Mouse (Mus musculus) myocyte (in vitro differentiated cells): ENCODE measurements around the gene Senp7. TPM values are rescaled to one million over a fixed set of nuclear protein-coding genes. Genes with fewer than 3 reads are reported as not detected.

ENCODE experiments used
- H3K27me3 ChIP-seq: one replicate; pipeline ENCODE4 v1.6.1; 2011; ENCODE audit not compliant: control insufficient read depth, insufficient read depth, insufficient read length
- H3K36me3 ChIP-seq: one replicate; pipeline ENCODE4 v1.6.1; 2011; ENCODE audit not compliant: control insufficient read depth, insufficient read depth
- H3K4me2 ChIP-seq: one replicate; pipeline ENCODE4 v1.6.1; 2011; ENCODE audit warnings: low read depth, control low read depth
- H3K4me3 ChIP-seq: one replicate; pipeline ENCODE4 v1.5.1; 2011; ENCODE audit warnings: mild to moderate bottlenecking, control low read depth, moderate library complexity
- H3K79me2 ChIP-seq: one replicate; pipeline ENCODE4 v1.6.1; 2011; ENCODE audit not compliant: control insufficient read depth, insufficient read depth
- H3ac ChIP-seq: one replicate; pipeline ENCODE4 v1.6.1; 2011; ENCODE audit not compliant: control insufficient read depth, insufficient read length
- CEBPB ChIP-seq: IDR thresholded peaks from 2 replicates; pipeline ENCODE4 v1.6.1; 2011; ENCODE audit warnings: mild to moderate bottlenecking, moderate library complexity; ENCODE audit not compliant: poor library complexity, insufficient read depth, severe bottlenecking
- E2F4 ChIP-seq: IDR thresholded peaks from one replicate; pipeline ENCODE4 v1.6.1; 2011; ENCODE audit warnings: mild to moderate bottlenecking, control low read depth, moderate library complexity; ENCODE audit not compliant: insufficient read depth
- MAX ChIP-seq: IDR thresholded peaks from one replicate; pipeline ENCODE4 v1.6.1; 2011; ENCODE audit warnings: low read depth, mild to moderate bottlenecking, control low read depth
- MYOD1 ChIP-seq, 3 experiments: IDR thresholded peaks; one replicate each; pipeline ENCODE4 v1.6.1; 2011; ENCODE audit warnings: control low read depth in 2 of 3, low read depth in 2 of 3, mild to moderate bottlenecking in 2 of 3, moderate library complexity in 1 of 3; ENCODE audit not compliant: insufficient read length in 2 of 3, control insufficient read depth in 1 of 3
- MYOG ChIP-seq, 3 experiments: IDR thresholded peaks; one replicate each; pipeline ENCODE4 v1.6.1; 2011; ENCODE audit warnings: control low read depth in 2 of 3, low read depth in 2 of 3, mild to moderate bottlenecking in 2 of 3; ENCODE audit not compliant: insufficient read length in 2 of 3, control insufficient read depth in 1 of 3, insufficient read depth in 1 of 3
- POLR2A ChIP-seq: IDR thresholded peaks from one replicate; pipeline ENCODE4 v1.6.1; 2011; ENCODE audit warnings: low read depth, mild to moderate bottlenecking, control low read depth, moderate library complexity; ENCODE audit not compliant: insufficient read length
- POLR2AphosphoS2 ChIP-seq: IDR thresholded peaks from one replicate; pipeline ENCODE4 v1.6.1; 2011; ENCODE audit warnings: low read depth, control low read depth; ENCODE audit not compliant: insufficient read length
- REST ChIP-seq: IDR thresholded peaks from one replicate; pipeline ENCODE4 v1.6.1; 2011; ENCODE audit warnings: mild to moderate bottlenecking, control low read depth, moderate library complexity; ENCODE audit not compliant: insufficient read depth, insufficient read length
- SRF ChIP-seq: IDR thresholded peaks from one replicate; pipeline ENCODE4 v1.6.1; 2011; ENCODE audit warnings: low read depth; ENCODE audit not compliant: control insufficient read depth, insufficient read length
- TCF12 ChIP-seq: IDR thresholded peaks from one replicate; pipeline ENCODE4 v1.6.1; 2011; ENCODE audit warnings: mild to moderate bottlenecking, control low read depth; ENCODE audit not compliant: poor library complexity, insufficient read depth, severe bottlenecking
- TCF3 ChIP-seq: IDR thresholded peaks from one replicate; pipeline ENCODE4 v1.6.1; 2011; ENCODE audit warnings: low read depth, control low read depth; ENCODE audit not compliant: insufficient read length
- USF1 ChIP-seq: IDR thresholded peaks from one replicate; pipeline ENCODE4 v1.6.1; 2011; ENCODE audit warnings: low read depth, mild to moderate bottlenecking, control low read depth, moderate library complexity
- polyA plus RNA-seq: library from polyadenylated mRNA; unstranded; fragments of >200 nt; fragmentation: generic; extraction: Trizol; gene quantifications from one replicate; pipeline ENCODE4 v1.2.1, GENCODE M21; 2012; ENCODE audit warnings: missing spikeins

Gene Senp7
- polyA plus RNA-seq, 1 experiment: 4.0 TPM

DNA sequence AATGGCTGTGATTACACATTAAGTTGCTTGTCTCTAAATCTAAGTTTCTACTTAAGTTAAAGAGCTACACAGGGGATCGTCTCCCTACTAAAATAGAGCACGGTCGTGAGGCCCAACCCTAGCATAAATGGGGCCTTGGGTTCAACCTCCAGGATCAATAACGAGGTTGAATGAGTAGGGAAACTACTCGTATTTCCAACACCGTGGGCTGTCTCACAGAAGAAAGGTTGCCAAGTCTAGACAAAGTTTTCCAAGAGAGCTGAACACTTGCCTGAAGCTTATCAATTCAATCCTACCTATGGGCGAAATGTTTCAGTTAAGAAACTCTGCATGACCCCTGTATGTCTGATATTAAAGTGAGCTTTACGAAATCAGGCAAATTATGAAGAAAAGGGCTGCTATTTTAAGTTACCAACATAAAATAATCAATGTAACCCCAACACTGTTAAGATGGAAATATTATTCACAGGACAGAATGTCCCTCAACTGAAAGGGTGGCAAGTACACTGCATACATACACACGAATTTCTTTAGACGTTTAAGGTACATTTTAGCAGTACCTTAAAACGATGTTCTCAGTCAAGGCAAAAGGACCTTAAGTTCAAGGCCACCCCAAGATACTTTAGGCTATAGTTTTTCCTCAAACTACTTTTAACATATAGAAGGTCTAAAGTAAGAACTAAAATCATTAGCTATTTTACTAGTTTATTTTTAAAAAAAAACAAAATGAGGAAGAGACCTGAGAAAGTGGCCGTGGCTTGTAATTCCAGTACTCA lies 20.1 kb upstream of the Senp7 start:
- no peaks in the 10 kb centered on the region for H3K36me3 ChIP-seq
- H3K4me2 ChIP-seq: peak overlapping the region; percentile 90
- H3K79me2 ChIP-seq: peaks cover 61% of the 10 kb centered on the region
- H3K4me3 ChIP-seq: peak overlapping the region; percentile 83
- no peaks in the 10 kb centered on the region for H3K27me3 ChIP-seq
- TF ChIP-seq MYOG (IDR thresholded peaks at IDR 0.05; ENCODE audit: control insufficient read depth in 1 of 3, insufficient read depth in 1 of 3, insufficient read length in 2 of 3, low read depth in 2 of 3) (no peak), REST (no peak), MAX (no peak), CEBPB (no peak), TCF3 (no peak), USF1 (no peak), SRF (no peak)
- no peak overlapping the region for H3ac ChIP-seq

DNA sequence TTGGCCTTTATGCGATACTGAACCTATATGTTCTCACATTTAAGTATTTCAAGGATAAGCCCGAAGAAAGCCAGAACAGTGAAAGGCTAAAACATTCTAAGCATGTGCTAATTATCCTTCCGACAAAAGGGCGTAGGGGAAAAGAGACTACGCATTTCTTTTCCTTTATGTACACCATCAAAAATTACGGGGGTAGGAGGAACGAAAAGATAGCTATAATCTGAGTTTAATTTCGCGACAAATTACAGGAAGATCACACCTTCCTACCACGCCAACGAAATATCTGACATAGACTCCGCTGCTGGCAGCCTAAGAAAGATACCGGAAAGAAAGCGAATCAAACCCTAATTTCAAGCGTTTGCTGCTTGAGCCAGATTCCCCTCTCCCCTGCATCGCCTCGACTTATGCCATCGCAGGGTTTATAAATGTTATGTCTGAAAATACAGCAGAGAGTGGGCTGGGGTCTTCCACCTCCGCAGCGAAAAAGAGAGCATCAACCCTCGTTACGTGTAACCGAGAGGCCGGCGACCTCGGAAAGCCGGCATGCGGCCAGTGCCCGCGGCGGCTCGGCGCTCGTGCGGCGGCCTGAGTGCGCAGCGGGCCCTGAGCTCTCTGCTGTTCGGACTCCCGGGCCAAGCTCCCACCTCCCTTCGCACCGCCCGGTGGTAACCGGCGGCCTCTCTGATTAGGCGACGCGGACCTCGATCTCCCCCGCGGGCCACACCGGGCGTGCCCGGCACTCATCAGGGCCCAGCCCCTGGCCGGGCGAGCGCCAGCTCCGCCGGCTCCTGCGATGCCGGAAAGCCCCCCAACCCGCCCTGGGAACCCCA lies 19.2 kb upstream of the Senp7 start:
- Histone ChIP-seq H3K79me2 (peaks cover 56% of the 10 kb centered on the region), H3K4me3 (peak overlapping the region; percentile 83), H3ac (peak overlapping the region; percentile 79), H3K36me3 (peaks cover 3% of the 10 kb centered on the region), H3K4me2 (peak overlapping the region; percentile 90), H3K27me3 (no peaks in the 10 kb centered on the region)
- TF ChIP-seq MYOD1 (IDR thresholded peaks at IDR 0.05; ENCODE audit: control insufficient read depth in 1 of 3, insufficient read length in 2 of 3, low read depth in 2 of 3) (no peak), SRF (no peak), MAX (no peak), MYOG (IDR thresholded peaks at IDR 0.05; ENCODE audit: control insufficient read depth in 1 of 3, insufficient read depth in 1 of 3, insufficient read length in 2 of 3, low read depth in 2 of 3) (no peak), USF1 (no peak), CEBPB (no peak), REST (no peak), POLR2A (no peak), TCF3 (no peak), E2F4 (no peak), POLR2AphosphoS2 (no peak), TCF12 (no peak)

DNA sequence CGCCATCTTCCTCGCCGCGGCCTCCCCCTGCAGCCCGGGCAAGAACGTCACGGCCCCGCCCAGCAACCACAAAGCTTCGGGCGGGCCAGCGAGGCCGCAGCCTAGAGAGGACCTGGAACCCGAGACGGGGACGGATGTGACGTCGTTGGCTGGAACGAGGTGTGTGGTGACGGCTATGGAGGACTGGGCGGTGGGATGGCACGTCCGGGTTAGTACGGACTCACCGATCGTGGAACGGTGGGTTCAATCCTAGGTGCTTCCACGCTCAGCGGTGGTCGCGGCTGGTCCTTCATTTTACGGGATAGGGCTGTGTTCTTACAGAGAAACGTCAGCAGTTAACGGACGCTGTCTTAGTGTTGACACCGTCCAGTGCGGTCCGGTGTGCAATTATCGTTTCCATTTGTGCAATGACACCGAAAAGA lies 18.5 kb upstream of the Senp7 start, which contains the start of gene Pcnp:
Pcnp (minus strand) TSS at position 79 of the 422 bp plus-strand sequence.
- peaks cover 11% of the 10 kb centered on the region for H3K36me3 ChIP-seq
- TF ChIP-seq MYOG (IDR thresholded peaks at IDR 0.05; ENCODE audit: control insufficient read depth in 1 of 3, insufficient read depth in 1 of 3, insufficient read length in 2 of 3, low read depth in 2 of 3) (peak in 1 of 3 experiments; percentile 47), MAX (no peak), SRF (peak; percentile 48), TCF3 (no peak), REST (peak; percentile 7), POLR2AphosphoS2 (peak; percentile 100), POLR2A (peak; percentile 100)
- H3K4me3 ChIP-seq: peak within 1 kb of the TSS; percentile 83
- no peaks in the 10 kb centered on the region for H3K27me3 ChIP-seq
- H3K79me2 ChIP-seq: peaks cover 55% of the 10 kb centered on the region
- H3ac ChIP-seq: peak within 1 kb of the TSS; percentile 79
- H3K4me2 ChIP-seq: peak within 1 kb of the TSS; percentile 92

DNA sequence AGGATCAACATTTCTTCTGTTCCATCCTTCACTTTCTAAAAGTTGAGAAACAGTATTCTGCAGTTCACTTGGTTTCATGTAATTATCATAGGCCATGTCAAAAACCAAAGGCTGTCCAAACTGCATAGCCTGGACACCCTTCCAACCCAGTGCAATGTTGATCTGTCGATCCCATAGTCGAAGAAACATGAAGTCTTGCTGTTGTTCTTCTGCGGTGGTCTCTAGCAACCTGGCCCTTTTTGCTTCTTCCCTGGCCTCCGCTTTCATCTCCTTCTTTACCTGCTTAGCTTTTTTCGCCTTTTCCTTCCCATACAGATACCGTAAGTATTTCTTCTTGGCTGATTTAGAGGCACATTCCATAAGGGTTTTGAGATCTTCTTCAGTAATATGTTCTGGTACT lies 13.6 kb upstream of the Senp7 start:
- Histone ChIP-seq H3K4me3 (no peak overlapping the region), H3ac (no peak overlapping the region), H3K27me3 (no peaks in the 10 kb centered on the region), H3K36me3 (peaks cover 15% of the 10 kb centered on the region), H3K4me2 (no peak overlapping the region), H3K79me2 (peaks cover 38% of the 10 kb centered on the region)
- TF ChIP-seq TCF12 (no peak), MAX (no peak), POLR2AphosphoS2 (no peak), SRF (no peak), POLR2A (no peak), MYOD1 (IDR thresholded peaks at IDR 0.05; ENCODE audit: control insufficient read depth in 1 of 3, insufficient read length in 2 of 3, low read depth in 2 of 3) (no peak), MYOG (IDR thresholded peaks at IDR 0.05; ENCODE audit: control insufficient read depth in 1 of 3, insufficient read depth in 1 of 3, insufficient read length in 2 of 3, low read depth in 2 of 3) (no peak), USF1 (no peak), CEBPB (no peak), REST (no peak)
